Mouse (Mus musculus): ENCODE data around the gene Ppp4r4. TPM values are rescaled to one million over a fixed set of nuclear protein-coding genes. Genes with fewer than 3 reads are reported as not detected.
"Not testable (repeated sequence)": the region's sequence is repeated elsewhere in the genome, so short reads cannot be mapped to it uniquely, and the experiment has no call there.

The Ppp4r4 gene
- total RNA-seq (2021) = under 1 TPM; 0.29 to 0.33 TPM
- long read RNA-seq, experiment 1 = 0 reads
- long read RNA-seq, experiment 2 = 0 reads

DNA sequence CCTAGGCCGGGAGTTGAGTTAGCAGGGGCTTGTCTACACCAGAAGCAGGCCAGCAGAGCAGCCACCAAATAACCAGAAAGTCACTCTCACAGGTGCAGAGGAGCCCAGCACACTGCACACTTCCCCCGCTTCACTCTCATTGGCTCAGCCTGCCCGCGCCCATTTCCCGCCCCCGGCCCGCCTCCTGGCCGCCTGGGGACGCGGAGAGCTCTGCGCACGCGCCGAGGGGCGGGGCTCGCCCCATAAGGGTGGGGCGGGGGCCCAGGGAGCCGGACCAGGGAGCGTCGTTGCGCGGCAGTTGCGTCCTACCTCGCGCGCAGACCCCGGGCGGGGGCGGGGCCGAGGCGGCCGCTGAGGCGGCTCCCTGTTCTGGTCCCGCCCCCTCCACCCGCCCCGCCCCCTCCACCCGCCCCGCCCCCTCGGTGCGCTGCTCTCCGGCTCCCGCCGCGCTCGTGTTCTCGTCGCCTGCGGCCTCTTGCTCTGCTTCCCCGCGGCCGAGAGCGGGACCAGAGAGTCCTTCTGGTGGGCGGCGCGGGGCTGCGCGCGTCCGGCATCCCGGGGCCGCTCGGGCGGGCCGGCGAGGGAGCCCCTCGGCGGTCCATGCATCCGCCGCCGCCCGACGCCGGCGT lies at the start of gene Ppp4r4:
Gene Ppp4r4 (plus strand): TSS at position 264 of the 629 bp plus-strand sequence.
- peak; percentile 95 for DNase-seq

DNA sequence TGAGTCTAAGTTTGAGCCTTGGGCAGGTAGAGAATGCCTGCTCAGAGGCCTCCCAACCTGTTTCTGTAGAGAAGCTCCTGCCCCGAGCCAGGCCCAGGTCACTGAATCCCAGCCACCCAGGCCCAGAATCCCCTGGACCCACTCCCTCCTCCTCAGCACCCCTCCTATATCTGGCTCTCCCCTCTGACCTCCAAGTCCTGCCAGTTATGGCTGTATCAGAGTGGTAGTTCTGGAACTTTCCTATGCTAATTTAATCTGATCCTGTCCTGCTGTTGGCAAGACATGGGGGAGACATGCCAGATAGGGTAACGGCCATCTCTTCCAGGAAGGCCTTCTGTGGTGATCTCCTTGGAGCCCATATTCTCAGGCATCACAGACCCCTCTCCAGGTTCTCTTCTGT lies 49.3 kb upstream of the Ppp4r4 start:
- DNase-seq = no peak

DNA sequence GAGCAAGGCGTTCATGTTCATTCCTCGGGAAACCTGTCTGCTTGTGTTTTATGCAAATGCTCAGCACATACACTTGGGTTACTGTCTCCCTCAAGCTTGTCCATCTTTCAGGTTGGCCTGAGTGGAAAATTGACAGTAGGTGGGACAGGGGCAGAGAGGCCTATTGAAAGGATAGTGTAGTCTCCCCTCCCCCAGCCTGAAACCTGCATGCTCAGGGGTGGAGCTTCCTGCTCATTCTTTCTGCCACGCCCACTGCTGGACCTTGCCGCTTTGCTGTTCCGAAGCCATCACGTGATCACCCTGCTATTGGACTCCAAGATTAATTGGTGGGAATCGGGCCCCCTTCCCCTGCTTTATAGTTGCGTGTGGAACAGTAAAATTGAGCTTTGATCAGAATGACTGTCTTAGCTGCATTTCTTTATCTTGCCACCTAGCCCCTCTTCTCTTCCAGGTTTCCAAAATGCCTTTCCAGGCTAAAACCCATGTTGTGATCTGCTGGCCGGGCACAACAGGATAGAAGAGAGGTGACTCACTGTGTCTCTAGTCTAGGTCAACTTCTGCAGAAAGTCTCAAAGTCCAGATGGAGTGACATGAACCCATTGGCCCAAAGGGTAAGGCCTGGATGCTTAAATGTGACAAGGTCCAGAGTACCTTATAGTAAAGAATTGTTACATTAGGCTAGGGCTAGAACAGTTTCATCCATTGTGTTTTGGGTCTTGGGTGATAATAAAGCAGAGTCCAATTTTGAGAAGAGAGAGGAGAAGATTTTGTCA lies 47.7 kb upstream of the Ppp4r4 start:
- DNase-seq = not testable (repeated sequence)

DNA sequence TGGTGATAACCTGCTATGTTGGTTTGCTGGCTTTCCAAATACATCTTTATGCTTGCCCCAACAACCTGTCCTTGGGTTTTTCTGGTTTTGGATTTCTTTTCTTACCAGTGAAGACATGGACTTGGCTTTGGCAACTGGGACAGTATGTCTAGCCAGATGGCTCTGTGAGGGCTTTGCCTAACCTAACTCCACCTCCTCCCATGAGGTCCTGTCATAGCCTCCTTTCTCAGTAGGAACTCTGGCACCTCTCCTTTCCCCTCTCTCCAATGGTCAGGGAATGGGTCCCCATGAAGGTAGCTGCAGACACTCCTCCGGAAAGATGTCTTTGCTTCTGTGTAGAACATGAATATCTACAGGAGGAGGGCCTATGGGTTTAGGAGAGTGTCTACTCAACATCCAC lies 45.4 kb upstream of the Ppp4r4 start:
- peak; percentile 51 for DNase-seq

DNA sequence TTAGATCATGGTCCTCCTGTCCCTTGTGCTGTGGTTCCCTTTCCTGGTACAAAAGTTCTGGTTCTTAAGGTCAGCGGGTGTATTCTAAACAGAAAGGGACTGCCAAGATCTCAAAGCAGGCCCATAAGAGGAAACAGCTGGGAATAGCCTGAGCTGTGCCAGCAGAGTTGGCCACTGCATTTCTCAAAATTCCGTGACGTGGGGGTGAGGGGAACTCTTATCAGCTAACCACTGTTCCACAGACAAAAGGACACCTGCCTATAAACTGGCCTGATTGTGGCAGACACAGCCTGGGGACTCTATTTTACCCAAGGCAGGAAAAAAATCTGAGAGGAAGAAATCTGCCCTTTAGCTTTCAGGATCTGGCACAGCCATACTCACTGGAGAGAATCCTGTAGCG lies 44.8 kb upstream of the Ppp4r4 start:
- peak; percentile 66 for DNase-seq

DNA sequence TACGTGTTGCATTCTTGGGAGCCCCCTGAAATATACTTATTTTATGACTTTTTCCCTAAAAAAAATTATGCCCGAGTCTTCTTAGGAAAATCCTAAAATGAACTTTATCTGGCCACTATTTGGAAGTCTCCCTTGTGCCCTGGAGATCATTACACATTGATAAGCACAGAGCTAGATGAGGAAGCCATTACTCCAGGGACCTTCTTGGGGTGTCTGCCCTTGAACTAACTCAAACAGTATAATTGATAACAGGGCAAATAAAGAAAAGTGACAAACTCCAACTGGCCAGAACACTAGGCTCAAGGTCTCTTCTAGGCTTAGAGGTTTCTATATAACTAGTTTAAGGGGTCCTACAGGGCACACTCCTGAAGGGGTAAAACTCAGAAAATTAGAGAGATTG lies 44.3 kb upstream of the Ppp4r4 start:
- DNase-seq = no peak

DNA sequence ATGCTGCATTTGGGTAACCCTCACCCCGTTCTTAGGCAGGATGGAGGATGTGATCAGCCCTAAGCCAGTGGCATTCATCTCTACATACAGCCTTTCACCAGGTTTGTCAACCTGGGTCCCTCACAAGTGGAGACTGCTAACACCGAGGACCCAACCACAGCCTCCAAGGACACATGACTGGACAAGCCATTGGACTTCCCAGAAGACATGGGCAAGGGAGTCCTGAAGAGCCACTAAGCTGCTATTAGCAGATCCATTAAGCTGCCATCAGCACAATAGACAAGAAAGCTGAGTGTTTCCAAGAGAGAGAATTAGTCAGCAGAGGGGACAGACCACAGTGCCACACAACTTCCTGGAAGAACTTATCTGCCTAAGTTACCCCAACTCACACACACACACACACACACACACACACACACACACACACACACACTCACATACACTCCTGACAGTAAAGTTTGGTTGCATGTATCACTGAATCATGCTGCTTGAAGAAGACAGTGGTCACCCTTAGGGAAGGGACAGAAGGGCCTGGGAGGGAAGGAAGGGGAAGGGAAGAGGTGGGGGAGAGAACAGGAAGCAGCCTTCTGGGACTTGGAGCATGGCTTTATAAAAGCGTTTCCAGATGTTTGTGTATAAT lies 40.9 kb upstream of the Ppp4r4 start:
- DNase-seq = no peak

DNA sequence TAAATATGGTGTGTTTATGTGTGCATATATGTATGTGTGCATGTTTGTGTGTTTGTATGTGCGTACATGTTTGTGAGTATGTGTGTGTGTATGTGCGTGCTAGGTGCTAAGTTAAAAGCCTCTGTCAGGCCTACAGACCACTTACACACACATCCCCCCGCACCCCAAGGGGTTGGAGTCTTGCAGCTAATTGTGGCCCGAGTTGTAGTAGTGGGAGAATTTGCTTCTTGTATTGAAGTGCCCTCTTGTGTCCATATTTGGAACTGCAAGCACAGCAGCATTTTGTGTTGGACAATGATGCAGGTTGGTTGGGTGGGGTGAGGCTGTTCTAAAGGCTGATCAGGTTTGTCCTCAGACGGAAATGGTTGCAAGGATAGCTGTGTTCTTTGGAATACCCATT lies 39.3 kb upstream of the Ppp4r4 start:
- peak; percentile 34 for DNase-seq

DNA sequence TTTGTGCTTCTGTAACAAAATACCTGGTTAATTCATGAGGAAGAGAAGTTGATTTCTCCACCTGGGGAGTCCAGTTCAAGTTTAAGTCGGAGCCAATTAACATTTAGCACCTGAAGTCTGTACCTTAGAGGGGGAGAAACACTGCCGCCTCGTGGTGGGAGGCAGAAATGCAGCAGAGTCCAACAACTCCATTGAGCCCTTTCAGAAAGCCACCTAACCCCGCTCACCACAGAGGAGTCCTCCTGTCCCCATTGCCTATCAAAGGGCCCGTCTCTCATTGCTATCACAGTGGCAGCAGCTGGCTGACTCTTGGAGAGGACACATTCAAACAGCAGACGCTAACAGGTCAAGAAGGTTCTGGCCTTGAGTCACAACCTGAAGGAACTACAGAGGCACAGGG lies 37.6 kb upstream of the Ppp4r4 start:
- DNase-seq = no peak

DNA sequence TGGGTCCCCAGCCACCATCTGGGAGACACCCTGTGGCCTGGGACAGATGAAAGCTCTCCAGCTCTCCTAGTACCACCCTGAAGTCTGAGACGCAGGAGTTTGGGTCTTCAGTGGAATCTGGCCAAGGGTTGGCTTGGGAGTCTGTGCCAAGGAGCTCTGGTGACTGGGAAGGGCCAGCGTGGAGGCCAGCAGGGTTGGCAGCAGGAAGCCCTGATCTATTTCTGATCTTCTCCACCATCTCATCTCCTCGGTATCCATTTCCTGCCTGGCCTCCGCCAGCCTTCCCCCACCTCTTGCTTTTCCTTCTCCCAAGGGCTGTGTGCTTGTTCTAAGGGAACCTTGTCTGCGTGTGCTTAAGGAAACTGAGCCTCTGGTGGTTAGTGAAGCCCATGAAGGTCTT lies 33.3 kb upstream of the Ppp4r4 start:
- peak; percentile 50 for DNase-seq

DNA sequence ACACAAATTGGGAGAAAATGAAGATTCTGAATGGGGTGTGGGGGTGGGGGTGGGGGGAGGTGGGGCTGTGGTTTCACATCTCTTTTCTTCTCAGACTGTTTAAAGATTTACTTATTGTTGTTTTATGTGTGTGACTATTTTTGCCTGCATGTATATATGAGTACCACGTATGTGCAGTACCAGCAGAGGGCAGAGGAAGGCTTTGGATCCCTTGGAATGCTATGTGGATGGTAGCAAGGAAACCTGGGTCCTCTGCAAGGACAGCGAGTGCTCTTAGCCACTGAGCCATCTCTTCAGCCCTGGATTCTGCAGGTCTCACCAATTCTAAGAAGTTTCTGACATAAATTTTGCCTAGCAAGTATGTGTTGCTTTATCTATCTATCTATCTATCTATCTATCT lies 32.8 kb upstream of the Ppp4r4 start:
- DNase-seq = no peak

DNA sequence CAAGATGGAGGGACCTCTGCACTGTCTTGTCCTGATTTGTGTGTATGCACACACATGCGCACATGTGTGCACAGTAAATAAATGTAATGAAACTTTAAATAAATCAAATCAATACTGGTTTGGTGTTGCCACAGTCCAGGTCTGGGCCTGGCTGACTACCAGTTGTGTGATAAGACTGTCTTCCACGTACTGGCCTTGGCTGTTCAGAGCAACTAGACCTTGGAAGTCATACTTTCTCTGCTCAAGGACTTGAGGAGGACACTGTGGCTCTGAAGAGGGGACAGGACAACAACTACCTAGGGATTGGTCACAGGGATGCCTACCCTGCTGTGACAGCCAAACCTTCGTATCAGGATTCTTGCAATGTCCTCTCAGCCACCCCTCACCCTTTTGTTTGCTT lies 28.8 kb upstream of the Ppp4r4 start:
- DNase-seq = no peak

DNA sequence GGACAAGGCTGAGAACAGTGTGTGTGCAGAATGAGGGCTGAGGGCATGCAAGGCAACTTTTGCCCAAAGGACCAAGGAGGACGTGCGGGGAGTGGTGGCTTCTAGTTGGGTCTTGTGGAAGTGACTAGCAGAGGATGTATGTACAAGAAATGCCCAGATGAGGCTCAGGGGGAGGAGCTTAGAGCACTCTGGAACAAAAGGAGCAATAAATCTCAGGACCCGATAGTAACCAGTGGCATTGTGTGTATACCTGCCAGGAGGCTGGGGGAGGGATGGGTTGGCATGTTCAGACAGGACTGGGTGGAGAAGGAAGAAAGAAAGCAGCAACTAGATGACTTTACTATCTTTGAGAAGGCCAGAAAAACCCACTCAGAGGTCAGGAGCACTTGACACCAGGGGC lies 27.7 kb upstream of the Ppp4r4 start:
- DNase-seq = no peak

DNA sequence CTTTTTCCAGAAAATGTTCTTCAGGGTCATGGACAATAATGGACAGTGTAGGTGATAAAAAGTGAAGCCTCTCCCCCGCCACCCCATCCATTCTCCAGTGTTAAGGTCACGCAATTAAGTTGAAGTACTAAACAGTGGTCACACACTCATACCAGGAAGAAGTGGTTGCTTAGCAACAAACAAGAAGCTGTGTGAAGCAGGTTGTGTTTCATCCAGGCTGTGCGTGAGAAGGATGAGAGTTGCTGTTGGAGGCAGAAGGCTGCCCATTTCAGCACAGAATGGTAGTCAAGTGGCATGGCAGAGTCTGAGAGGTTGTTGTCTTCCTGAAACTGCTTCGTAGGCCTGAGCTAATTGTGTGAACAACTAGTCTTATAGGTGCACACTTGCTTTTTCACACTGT lies 23.7 kb upstream of the Ppp4r4 start:
- no peak for DNase-seq

DNA sequence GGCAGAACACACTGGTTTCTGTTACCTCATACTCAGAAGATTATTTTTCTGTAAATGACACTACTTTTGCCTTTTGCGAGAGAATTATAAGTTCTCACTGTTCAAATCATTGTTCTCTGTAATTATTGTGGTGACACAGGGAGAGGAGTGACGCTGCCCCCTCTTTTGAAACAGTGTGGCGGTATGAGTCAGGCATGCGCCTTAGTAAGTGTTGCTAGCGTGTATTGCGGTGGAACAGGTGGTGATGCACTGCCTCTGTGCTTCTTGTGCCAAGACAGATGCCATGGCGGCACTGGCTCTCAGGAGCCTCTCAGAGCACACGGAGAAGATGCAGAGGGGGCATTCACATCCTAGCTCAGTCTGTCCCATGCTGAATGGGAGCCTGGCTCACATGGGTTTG lies 22.2 kb upstream of the Ppp4r4 start:
- DNase-seq = no peak

DNA sequence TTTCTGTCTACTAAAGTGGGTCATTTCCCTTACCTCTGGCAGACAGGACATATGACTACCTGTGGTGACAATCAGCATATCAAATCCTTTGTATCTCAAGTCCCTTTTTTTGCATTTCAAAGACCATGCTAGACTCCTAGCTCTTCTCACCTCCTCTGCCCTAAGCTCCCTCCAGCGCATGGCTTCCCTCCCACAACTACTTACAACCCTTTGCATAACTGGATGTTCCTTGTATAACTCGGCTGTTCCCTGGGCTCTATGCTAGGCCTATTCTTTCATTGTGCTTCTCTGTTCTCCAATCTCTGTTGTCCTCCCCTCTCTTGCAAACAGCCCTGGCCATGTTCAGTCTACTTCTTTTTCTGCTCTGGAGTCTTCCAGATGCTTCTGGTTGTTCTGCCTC lies 20.5 kb upstream of the Ppp4r4 start:
- no peak for DNase-seq

DNA sequence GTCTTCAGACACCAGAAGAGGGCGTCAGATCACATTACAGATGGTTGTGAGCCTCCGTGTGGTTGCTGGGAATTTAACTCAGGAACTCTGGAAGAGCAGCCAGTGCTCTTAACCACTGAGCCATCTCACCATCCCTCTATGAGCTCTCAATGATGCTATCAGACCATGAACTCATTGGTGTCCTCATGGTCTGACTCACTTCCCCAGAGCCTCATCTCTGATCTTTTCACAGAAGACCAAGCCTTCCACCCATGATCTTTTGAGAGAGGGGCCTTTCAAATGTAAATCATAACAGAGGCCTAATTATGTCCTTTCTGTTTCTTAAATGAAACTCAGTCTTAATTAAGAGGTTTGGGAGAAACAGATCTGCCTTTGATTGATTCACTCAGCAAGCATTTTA lies 19.0 kb upstream of the Ppp4r4 start:
- no peak for DNase-seq

DNA sequence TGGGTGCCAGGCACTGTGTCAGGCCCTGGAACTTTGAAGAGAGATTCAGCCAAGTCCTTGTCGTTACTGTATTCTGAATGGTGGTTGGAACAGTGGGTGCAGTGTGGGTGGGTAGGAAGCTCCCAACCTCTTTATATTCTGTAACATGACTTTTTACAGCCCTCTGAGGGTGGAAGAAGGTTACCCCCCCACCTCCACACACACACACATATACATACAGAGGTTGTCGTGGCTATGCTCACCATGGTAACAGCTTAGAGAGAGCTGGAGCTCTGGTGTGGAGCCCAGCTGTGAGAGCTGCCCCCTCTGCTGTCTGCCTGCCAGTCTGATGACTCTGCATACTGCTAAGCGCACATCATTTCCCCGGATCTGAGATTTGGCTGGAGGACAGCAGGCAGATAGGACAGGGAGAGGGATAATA lies 18.6 kb upstream of the Ppp4r4 start:
- no peak for DNase-seq

DNA sequence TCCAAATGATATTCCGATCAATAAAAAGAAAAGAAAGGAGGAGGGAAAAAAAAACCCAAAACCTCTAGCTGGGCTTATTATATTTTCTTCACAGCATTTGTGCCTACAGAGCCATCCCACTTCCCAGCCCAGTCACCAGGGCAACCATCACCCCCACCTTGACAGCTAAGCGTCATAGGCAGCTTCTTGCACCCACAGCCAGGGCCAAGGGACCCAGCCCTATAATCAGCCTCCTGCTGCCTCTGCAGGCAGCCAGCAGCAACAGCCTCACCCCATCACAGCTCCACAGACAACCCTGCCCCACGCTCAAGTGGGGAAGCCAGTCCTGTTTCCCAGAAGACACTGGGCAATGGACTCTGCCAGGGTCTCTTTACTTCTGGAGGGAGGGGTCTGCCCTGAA lies 17.7 kb upstream of the Ppp4r4 start:
- DNase-seq = no peak

DNA sequence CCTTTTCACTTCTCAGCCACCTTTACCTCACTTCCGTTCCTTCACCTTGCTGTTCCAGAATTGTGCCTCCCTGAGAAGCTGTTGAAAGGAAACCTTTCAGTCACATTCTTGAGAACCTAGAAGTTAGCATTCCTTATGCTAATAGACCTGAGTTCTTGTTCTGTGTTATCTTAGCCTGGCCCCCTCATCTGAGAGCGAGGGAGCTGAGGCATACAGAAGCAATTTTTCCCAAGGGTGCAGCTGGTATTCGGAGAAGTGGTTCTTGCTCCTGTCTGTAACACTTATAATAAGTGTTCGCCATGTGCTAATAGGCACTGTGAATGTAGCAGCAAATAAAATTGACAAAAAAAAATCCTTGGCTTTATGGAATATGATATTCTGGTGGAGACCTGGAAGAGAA lies 16.4 kb upstream of the Ppp4r4 start:
- DNase-seq = no peak

DNA sequence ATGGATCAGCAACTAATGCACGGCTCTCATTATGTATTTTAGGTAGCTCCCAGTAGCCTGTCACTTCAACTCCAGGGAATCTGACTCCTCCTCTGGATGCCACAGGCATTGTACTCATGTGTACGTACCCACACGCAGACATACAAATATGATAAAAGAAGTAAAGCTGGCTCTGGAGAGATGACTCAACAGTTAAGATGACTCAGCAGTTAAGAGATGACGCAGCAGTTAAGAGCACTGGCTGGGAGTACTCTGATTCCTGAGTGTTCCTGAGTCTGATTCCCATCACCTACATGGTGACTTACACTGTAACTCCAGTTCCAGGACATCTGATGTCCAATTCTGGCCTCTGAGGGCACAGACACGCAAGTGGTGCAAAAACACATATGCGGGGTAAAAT lies 13.4 kb upstream of the Ppp4r4 start:
- DNase-seq = no peak

DNA sequence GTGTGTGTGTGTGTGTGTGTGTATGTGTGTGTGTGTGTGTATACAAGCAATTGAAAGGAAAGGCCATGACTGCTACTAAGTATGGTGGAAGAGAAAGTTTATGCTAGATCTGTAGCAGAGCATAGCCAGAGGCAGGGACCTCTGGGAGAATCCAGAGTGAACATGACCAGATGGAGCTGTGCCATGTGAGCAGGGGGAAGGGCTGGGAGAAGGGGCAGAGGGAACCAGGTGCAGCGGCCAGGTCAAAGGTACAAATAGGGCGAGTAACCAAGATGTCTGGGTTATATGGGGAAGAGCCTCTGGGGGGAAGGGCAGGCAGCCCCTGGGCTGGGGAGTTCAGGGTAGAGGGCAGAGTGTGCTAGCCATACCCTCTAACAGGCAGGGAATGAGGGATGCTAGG lies 1.5 kb upstream of the Ppp4r4 start:
- no peak for DNase-seq

DNA sequence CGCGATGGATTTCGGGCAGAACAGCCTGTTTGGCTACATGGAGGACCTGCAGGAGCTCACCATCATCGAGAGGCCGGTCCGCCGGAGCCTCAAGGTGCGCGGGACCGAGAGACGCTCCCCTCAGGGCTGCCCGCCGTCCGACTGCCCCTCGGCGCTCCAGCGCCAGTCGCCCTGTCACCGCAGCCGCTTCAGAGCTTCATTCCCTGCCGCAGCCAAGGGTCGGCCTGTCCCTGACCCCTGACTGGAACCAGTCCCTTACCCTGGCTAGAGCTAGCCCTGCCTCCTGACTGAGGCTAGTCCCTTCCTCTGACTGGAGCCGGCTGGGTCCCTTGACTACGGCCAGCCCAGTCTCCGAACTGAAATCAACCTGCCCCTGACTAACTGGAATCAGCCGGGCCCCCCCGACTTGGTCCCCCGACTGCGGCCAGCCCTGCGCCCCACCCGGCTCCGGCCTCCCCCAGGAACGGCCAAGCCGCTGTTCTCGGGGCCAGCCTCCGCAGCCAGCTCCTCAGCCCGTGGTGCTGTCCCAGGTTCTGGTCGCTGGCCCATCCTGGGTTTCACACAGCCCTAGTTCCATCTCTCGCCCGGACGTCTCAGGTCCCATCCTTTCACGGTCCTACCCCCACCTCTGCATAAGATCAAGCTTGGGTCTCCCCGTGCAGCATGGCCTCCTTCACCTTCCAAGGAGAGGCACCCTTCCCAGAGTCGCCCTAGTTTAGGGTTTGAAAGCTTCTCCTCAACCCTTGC lies 739 bp downstream of the Ppp4r4 start:
- peak; percentile 12 for DNase-seq
